Comparison of ENCODE assay signal across 26 mouse cellular contexts in genomic region chr14:33708298-33708665, GRCm38 (mm10).
DNase-seq lines count a peak whose midpoint lies in the region; ATAC-seq lines count a peak whose summit lies in the region.
"Had no signal": no experiment of that assay in that cellular context is flagged by ENCODE, and none has a peak within 500 bp of the region (broad histone marks: within the 10 kb centered on the region; RNA-seq: fewer than 3 reads in every experiment).

No protein-coding gene starts in this region.

- H3K9me3 ChIP-seq in hindbrain, embryonic 10.5 days: no peaks in the 10 kb centered on the region
- no peaks in the 10 kb centered on the region; the same call in 1 of the 2 replicates for H3K9me3 ChIP-seq in hindbrain, embryonic 16.5 days (ENCODE audit: control insufficient read depth, low read length)
- no peaks in the 10 kb centered on the region for H3K9me3 ChIP-seq in kidney, embryonic 14.5 days (ENCODE audit: control insufficient read depth, low read length)
- no peaks in the 10 kb centered on the region; the same call in 1 of the 2 replicates for H3K9me3 ChIP-seq in neural tube, embryonic 12.5 days
- H3K9me3 ChIP-seq: forebrain, embryonic 10.5 days; forebrain, embryonic 13.5 days; heart, embryonic 15.5 days; hindbrain, embryonic 15.5 days had no signal

- no peak overlapping the region for H3K4me2 ChIP-seq in hindbrain, embryonic 16.5 days (ENCODE audit: low read length)
- H3K4me2 ChIP-seq in kidney, embryonic 14.5 days (replicated peaks; ENCODE audit: low read depth, low read length): no peak overlapping the region
- H3K4me2 ChIP-seq in neural tube, embryonic 12.5 days (replicated peaks): no peak overlapping the region
- H3K4me2 ChIP-seq: forebrain, embryonic 13.5 days; heart, embryonic 12.5 days; heart, embryonic 15.5 days; hindbrain, embryonic 15.5 days had no signal

- H3K4me1 ChIP-seq in hindbrain, embryonic 10.5 days (replicated peaks): peaks cover 9% of the 10 kb centered on the region
- H3K4me1 ChIP-seq in hindbrain, embryonic 16.5 days (ENCODE audit: control insufficient read depth, insufficient read depth, low read depth, low read length): no peaks in the 10 kb centered on the region
- 0 out of 2 replicates have a peak, but pooled peaks cover 5% of the 10 kb centered on the region for H3K4me1 ChIP-seq in kidney, embryonic 14.5 days (ENCODE audit: control insufficient read depth, insufficient read depth, low read length)
- peaks cover 8% of the 10 kb centered on the region; the same call in 1 of the 2 replicates for H3K4me1 ChIP-seq in neural tube, embryonic 12.5 days
- H3K4me1 ChIP-seq: forebrain, embryonic 13.5 days; heart, embryonic 12.5 days; heart, embryonic 15.5 days had no signal

- H3K27ac ChIP-seq in hindbrain, embryonic 10.5 days: 0 out of 2 replicates have a peak overlapping the region, but pooled peaks have one; percentile 50
- H3K27ac ChIP-seq in hindbrain, embryonic 16.5 days (ENCODE audit: low read depth, low read length): no peak overlapping the region
- H3K27ac ChIP-seq in kidney, embryonic 14.5 days (ENCODE audit: low read depth, low read length): no peak overlapping the region
- no peak overlapping the region for H3K27ac ChIP-seq in neural tube, embryonic 12.5 days
- H3K27ac ChIP-seq: forebrain, embryonic 10.5 days; forebrain, embryonic 13.5 days; gastrocnemius, adult 2 months; heart, embryonic 15.5 days; hindbrain, embryonic 15.5 days had no signal

- no peak overlapping the region for H3K9ac ChIP-seq in hindbrain, embryonic 16.5 days (ENCODE audit: low read depth, low read length)
- no peak overlapping the region for H3K9ac ChIP-seq in kidney, embryonic 14.5 days (ENCODE audit: low read depth, low read length)
- H3K9ac ChIP-seq in neural tube, embryonic 12.5 days: no peak overlapping the region
- H3K9ac ChIP-seq: forebrain, embryonic 13.5 days; heart, embryonic 12.5 days; heart, embryonic 15.5 days; hindbrain, embryonic 15.5 days had no signal

- 86% methylated on average over 4 of the region's 4 CpGs for WGBS in hindbrain, embryonic 10.5 days
- 82% methylated on average over 4 of the region's 4 CpGs for WGBS in hindbrain, embryonic 16.5 days
- WGBS in kidney, embryonic 14.5 days: 83% methylated on average over 4 of the region's 4 CpGs
- 78% methylated on average over 4 of the region's 4 CpGs for WGBS in neural tube, embryonic 12.5 days

- no peak for ATAC-seq in hindbrain, embryonic 16.5 days
- ATAC-seq in kidney, embryonic 14.5 days (ENCODE audit: low FRiP score, low TSS enrichment): 0 out of 2 replicates have a peak, but pooled peaks have one; percentile 16
- ATAC-seq in neural tube, embryonic 12.5 days (ENCODE audit: low FRiP score, low read depth): peak; percentile 69
- ATAC-seq: CD4-positive, CD25-positive, alpha-beta regulatory T cell, adult 4 months; forebrain, embryonic 13.5 days; forebrain, embryonic 16.5 days; inflammation-experienced regulatory T-cells, adult 6 months; intestine, embryonic 16.5 days had no signal

- no peaks in the 10 kb centered on the region for H3K27me3 ChIP-seq in hindbrain, embryonic 10.5 days (ENCODE audit: insufficient read depth, poor library complexity, severe bottlenecking)
- no peaks in the 10 kb centered on the region for H3K27me3 ChIP-seq in hindbrain, embryonic 16.5 days (replicated peaks; ENCODE audit: control insufficient read depth, insufficient read depth, low read length)
- H3K27me3 ChIP-seq in kidney, embryonic 14.5 days (ENCODE audit: control insufficient read depth, insufficient read depth, low read length): no peaks in the 10 kb centered on the region
- no peaks in the 10 kb centered on the region for H3K27me3 ChIP-seq in neural tube, embryonic 12.5 days (replicated peaks)
- H3K27me3 ChIP-seq: forebrain, embryonic 13.5 days; heart, embryonic 12.5 days; heart, embryonic 15.5 days; hindbrain, embryonic 15.5 days had no signal

- no peak for DNase-seq in hindbrain, embryonic 10.5 days (ENCODE audit: low spot score)
- DNase-seq in kidney, postnatal 36 days: no peak
- DNase-seq in neural tube, embryonic 10.5 days (ENCODE audit: extremely low spot score, low spot score): no peak
- DNase-seq in ovary, postnatal 14 days (ENCODE audit: low spot score): no peak
- DNase-seq: adrenal gland, adult 2 months; adrenal gland, postnatal 14 days; cerebellum, adult 11 months; cerebellum, adult 2 months; cerebellum, adult 9-11 months; cerebellum, postnatal 25 days; gastrocnemius, adult 2 months; gastrocnemius, postnatal 14 days; heart, adult 18-20 months; heart, postnatal 14 days had no signal

- no peaks in the 10 kb centered on the region for H3K36me3 ChIP-seq in hindbrain, embryonic 10.5 days
- no peaks in the 10 kb centered on the region for H3K36me3 ChIP-seq in hindbrain, embryonic 16.5 days (ENCODE audit: control insufficient read depth, insufficient read depth, low read length)
- H3K36me3 ChIP-seq in kidney, embryonic 14.5 days (ENCODE audit: control insufficient read depth, insufficient read depth, low read length): no peaks in the 10 kb centered on the region
- no peaks in the 10 kb centered on the region for H3K36me3 ChIP-seq in neural tube, embryonic 12.5 days
- H3K36me3 ChIP-seq: forebrain, embryonic 10.5 days; heart, embryonic 12.5 days; heart, embryonic 15.5 days; hindbrain, embryonic 15.5 days had no signal

- H3K4me3 ChIP-seq in hindbrain, embryonic 10.5 days: no peak overlapping the region
- H3K4me3 ChIP-seq in hindbrain, embryonic 16.5 days (ENCODE audit: low read length): no peak overlapping the region
- H3K4me3 ChIP-seq in kidney, embryonic 14.5 days (ENCODE audit: low read length): no peak overlapping the region
- no peak overlapping the region for H3K4me3 ChIP-seq in neural tube, embryonic 12.5 days
- H3K4me3 ChIP-seq: forebrain, embryonic 10.5 days; forebrain, embryonic 13.5 days; gastrocnemius, adult 2 months; heart, embryonic 12.5 days; heart, embryonic 15.5 days; hindbrain, embryonic 15.5 days had no signal
